Comparison of ENCODE assay signal across 19 mouse cellular contexts in genomic region chr1:106601247-106601646, GRCm38 (mm10).
"Had no signal": no experiment of that assay in that cellular context is flagged by ENCODE, and none has a peak within 500 bp of the region (broad histone marks: within the 10 kb centered on the region; RNA-seq: fewer than 3 reads in every experiment).

No protein-coding gene starts in this region.

- DNase-seq: kidney, adult 8-10 months; kidney, postnatal 10 days; kidney, postnatal 36 days; left cerebral cortex, postnatal 4 days; liver, embryonic 13.5 days; lung, adult 2 months; lung, postnatal 14 days; lung, postnatal 4 days; midbrain, embryonic 14.5 days; retina, postnatal 1 day; right cerebral cortex, postnatal 25 days; spleen, adult 18-20 months had no signal

- H3K27me3 ChIP-seq: kidney, embryonic 15.5 days; limb, embryonic 12.5 days; limb, embryonic 15.5 days; liver, embryonic 13.5 days; neural tube, embryonic 12.5 days; neural tube, embryonic 15.5 days had no signal

- H3K4me3 ChIP-seq: kidney, embryonic 15.5 days; limb, embryonic 12.5 days; limb, embryonic 15.5 days; liver, embryonic 13.5 days; neural tube, embryonic 12.5 days; neural tube, embryonic 15.5 days had no signal

- H3K36me3 ChIP-seq: kidney, embryonic 15.5 days; limb, embryonic 12.5 days; limb, embryonic 15.5 days; liver, embryonic 13.5 days; neural tube, embryonic 12.5 days; neural tube, embryonic 15.5 days had no signal

- H3K9ac ChIP-seq: kidney, embryonic 15.5 days; limb, embryonic 12.5 days; limb, embryonic 15.5 days; liver, embryonic 13.5 days; neural tube, embryonic 12.5 days; neural tube, embryonic 15.5 days had no signal

- H3K27ac ChIP-seq: kidney, embryonic 15.5 days; limb, embryonic 12.5 days; limb, embryonic 15.5 days; liver, embryonic 13.5 days; neural tube, embryonic 12.5 days; neural tube, embryonic 15.5 days; stomach, postnatal 0 days had no signal

- H3K9me3 ChIP-seq: kidney, embryonic 15.5 days; limb, embryonic 12.5 days; limb, embryonic 15.5 days; liver, embryonic 13.5 days; neural tube, embryonic 12.5 days; neural tube, embryonic 15.5 days had no signal

- H3K4me1 ChIP-seq: liver, embryonic 13.5 days had no signal

- H3K4me2 ChIP-seq: kidney, embryonic 15.5 days; limb, embryonic 12.5 days; limb, embryonic 15.5 days; liver, embryonic 13.5 days; midbrain, embryonic 11.5 days; neural tube, embryonic 12.5 days; neural tube, embryonic 15.5 days had no signal
